Mouse (Mus musculus): Measurements from ENCODE around the gene Rbm15. TPM values are rescaled to one million over a fixed set of nuclear protein-coding genes. Genes with fewer than 3 reads are reported as not detected.

Rbm15 gene
- polyA plus RNA-seq, 1 experiment from 2014 or later = 12.3 TPM

GRCm38 (mm10) chr3:107357700-107358234 lies 24.3 kb upstream of the Rbm15 start:
- no peaks in the 10 kb centered on the region for H3K9me3 ChIP-seq (replicated peaks; ENCODE audit: control insufficient read depth, low read length)
- H3K4me1 ChIP-seq (ENCODE audit: control insufficient read depth, insufficient read depth, low read length) = 0 out of 2 replicates have a peak, but pooled peaks cover 4% of the 10 kb centered on the region
- no peak overlapping the region for H3K9ac ChIP-seq (ENCODE audit: low read length)
- no peak overlapping the region for H3K4me2 ChIP-seq (ENCODE audit: low read depth, low read length)
- no peak overlapping the region for H3K4me3 ChIP-seq (replicated peaks; ENCODE audit: low read length)
- H3K27ac ChIP-seq (ENCODE audit: low read length) = no peak overlapping the region
- 48% methylated on average over 3 of the region's 3 CpGs for WGBS
- H3K27me3 ChIP-seq (ENCODE audit: control insufficient read depth, insufficient read depth, low read length) = no peaks in the 10 kb centered on the region
- H3K36me3 ChIP-seq (ENCODE audit: control insufficient read depth, insufficient read depth, low read length) = no peaks in the 10 kb centered on the region
- no peak for ATAC-seq (ENCODE audit: insufficient read depth, low FRiP score)

- WGBS = 2% methylated on average over 11 of the region's 11 CpGs
- Histone ChIP-seq H3K27me3 (ENCODE audit: control insufficient read depth, insufficient read depth, low read length) (no peaks in the 10 kb centered on the region), H3K27ac (ENCODE audit: low read length) (no peak overlapping the region), H3K4me3 (replicated peaks; ENCODE audit: low read length) (peak overlapping the region; percentile 17; the same call in 1 of the 2 replicates), H3K4me1 (ENCODE audit: control insufficient read depth, insufficient read depth, low read length) (0 out of 2 replicates have a peak, but pooled peaks cover 4% of the 10 kb centered on the region), H3K9ac (ENCODE audit: low read length) (peak overlapping the region; percentile 60), H3K4me2 (ENCODE audit: low read depth, low read length) (peak overlapping the region; percentile 41), H3K9me3 (replicated peaks; ENCODE audit: control insufficient read depth, low read length) (no peaks in the 10 kb centered on the region), H3K36me3 (ENCODE audit: control insufficient read depth, insufficient read depth, low read length) (no peaks in the 10 kb centered on the region)
- peak; percentile 87; the same call in 1 of the 2 replicates for ATAC-seq (ENCODE audit: insufficient read depth, low FRiP score)
Measured at GRCm38 (mm10) chr3:107356964-107357441, 23.5 kb upstream of the Rbm15 start.

DNA sequence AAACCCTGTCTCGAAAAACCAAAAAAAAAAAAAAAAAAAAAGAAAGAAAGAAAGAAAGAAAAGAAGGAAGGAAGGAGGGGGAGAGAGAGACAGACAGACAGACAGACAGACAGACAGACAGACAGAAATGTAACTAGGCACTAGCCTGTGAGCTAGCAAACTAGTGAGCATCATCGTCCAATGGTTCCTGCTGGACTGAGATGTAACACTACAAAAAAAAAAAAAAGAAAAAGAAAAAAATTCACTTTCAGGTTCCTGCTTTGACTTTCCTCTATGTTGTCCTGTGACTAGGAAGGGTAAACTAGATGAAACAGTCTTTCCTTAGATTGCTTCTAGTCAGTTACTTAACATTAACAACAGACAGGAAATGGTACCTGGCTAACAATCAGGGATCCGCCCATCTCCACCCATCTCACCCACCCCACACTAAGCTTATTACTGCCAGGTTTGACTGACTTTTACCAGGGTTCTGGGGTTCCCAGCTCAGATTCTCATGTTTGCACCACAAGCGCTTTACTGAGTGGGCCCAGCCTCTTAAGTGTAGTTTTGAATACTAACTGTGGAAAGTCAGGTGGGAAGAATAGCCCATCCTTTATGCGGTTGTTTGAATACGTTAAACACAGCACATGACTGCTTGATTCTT lies 22.3 kb upstream of the Rbm15 start:
- 0 out of 2 replicates have a peak, but pooled peaks cover 4% of the 10 kb centered on the region for H3K4me1 ChIP-seq (ENCODE audit: control insufficient read depth, insufficient read depth, low read length)
- H3K36me3 ChIP-seq (ENCODE audit: control insufficient read depth, insufficient read depth, low read length) = no peaks in the 10 kb centered on the region
- H3K4me2 ChIP-seq (ENCODE audit: low read depth, low read length) = no peak overlapping the region
- 83% methylated on average over 6 of the region's 6 CpGs for WGBS
- no peak for ATAC-seq (ENCODE audit: insufficient read depth, low FRiP score)
- no peak overlapping the region for H3K9ac ChIP-seq (ENCODE audit: low read length)
- H3K27me3 ChIP-seq (ENCODE audit: control insufficient read depth, insufficient read depth, low read length) = no peaks in the 10 kb centered on the region
- no peaks in the 10 kb centered on the region for H3K9me3 ChIP-seq (replicated peaks; ENCODE audit: control insufficient read depth, low read length)
- no peak overlapping the region for H3K27ac ChIP-seq (ENCODE audit: low read length)
- H3K4me3 ChIP-seq (replicated peaks; ENCODE audit: low read length) = no peak overlapping the region

DNA sequence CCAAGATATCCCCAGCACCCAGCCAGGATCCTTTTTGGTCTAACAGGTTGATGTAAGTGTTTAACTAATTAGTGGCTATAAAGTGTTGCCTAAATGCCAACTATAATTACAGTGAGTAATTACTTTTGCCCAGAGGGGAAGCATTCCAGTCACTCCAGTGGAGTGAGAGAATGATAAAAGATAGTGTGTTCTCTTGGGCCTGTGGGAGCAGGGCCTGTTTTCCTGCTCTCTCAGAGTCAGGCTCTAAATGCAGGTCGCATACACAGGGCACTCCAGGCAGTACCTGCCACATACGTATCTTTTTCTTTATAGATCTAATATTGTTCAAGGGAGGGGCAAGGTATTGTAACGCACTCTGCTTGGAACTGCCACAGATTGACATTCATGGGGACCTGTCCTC lies 18.2 kb upstream of the Rbm15 start:
- no peak overlapping the region for H3K4me3 ChIP-seq (replicated peaks; ENCODE audit: low read length)
- H3K4me2 ChIP-seq (ENCODE audit: low read depth, low read length) = no peak overlapping the region
- ATAC-seq (ENCODE audit: insufficient read depth, low FRiP score) = peak; percentile 64; the same call in 1 of the 2 replicates
- H3K36me3 ChIP-seq (ENCODE audit: control insufficient read depth, insufficient read depth, low read length) = no peaks in the 10 kb centered on the region
- H3K9ac ChIP-seq (ENCODE audit: low read length) = no peak overlapping the region
- H3K27me3 ChIP-seq (ENCODE audit: control insufficient read depth, insufficient read depth, low read length) = no peaks in the 10 kb centered on the region
- no peaks in the 10 kb centered on the region for H3K9me3 ChIP-seq (replicated peaks; ENCODE audit: control insufficient read depth, low read length)
- 0 out of 2 replicates have a peak, but pooled peaks cover under 1% of the 10 kb centered on the region for H3K4me1 ChIP-seq (ENCODE audit: control insufficient read depth, insufficient read depth, low read length)
- no peak overlapping the region for H3K27ac ChIP-seq (ENCODE audit: low read length)
- 42% methylated on average over 3 of the region's 3 CpGs for WGBS

GRCm38 (mm10) chr3:107349006-107349405 lies 15.5 kb upstream of the Rbm15 start:
- Histone ChIP-seq H3K27me3 (ENCODE audit: control insufficient read depth, insufficient read depth, low read length) (no peaks in the 10 kb centered on the region), H3K27ac (ENCODE audit: low read length) (no peak overlapping the region), H3K4me2 (ENCODE audit: low read depth, low read length) (no peak overlapping the region), H3K4me1 (ENCODE audit: control insufficient read depth, insufficient read depth, low read length) (no peaks in the 10 kb centered on the region), H3K9me3 (replicated peaks; ENCODE audit: control insufficient read depth, low read length) (no peaks in the 10 kb centered on the region), H3K4me3 (replicated peaks; ENCODE audit: low read length) (no peak overlapping the region), H3K36me3 (ENCODE audit: control insufficient read depth, insufficient read depth, low read length) (no peaks in the 10 kb centered on the region), H3K9ac (ENCODE audit: low read length) (no peak overlapping the region)
- WGBS = 80% methylated on average over 3 of the region's 3 CpGs
- no peak for ATAC-seq (ENCODE audit: insufficient read depth, low FRiP score)

- Histone ChIP-seq H3K9ac (ENCODE audit: low read length) (no peak overlapping the region), H3K36me3 (ENCODE audit: control insufficient read depth, insufficient read depth, low read length) (no peaks in the 10 kb centered on the region), H3K9me3 (replicated peaks; ENCODE audit: control insufficient read depth, low read length) (no peaks in the 10 kb centered on the region), H3K27me3 (ENCODE audit: control insufficient read depth, insufficient read depth, low read length) (no peaks in the 10 kb centered on the region), H3K27ac (ENCODE audit: low read length) (no peak overlapping the region), H3K4me2 (ENCODE audit: low read depth, low read length) (no peak overlapping the region), H3K4me1 (ENCODE audit: control insufficient read depth, insufficient read depth, low read length) (no peaks in the 10 kb centered on the region), H3K4me3 (replicated peaks; ENCODE audit: low read length) (no peak overlapping the region)
- WGBS = 39% methylated on average over 3 of the region's 3 CpGs
- ATAC-seq (ENCODE audit: insufficient read depth, low FRiP score) = no peak
Measured at GRCm38 (mm10) chr3:107345033-107345725, 11.7 kb upstream of the Rbm15 start.

GRCm38 (mm10) chr3:107343971-107344370 lies 10.5 kb upstream of the Rbm15 start:
- Histone ChIP-seq H3K4me3 (replicated peaks; ENCODE audit: low read length) (no peak overlapping the region), H3K4me2 (ENCODE audit: low read depth, low read length) (no peak overlapping the region), H3K36me3 (ENCODE audit: control insufficient read depth, insufficient read depth, low read length) (no peaks in the 10 kb centered on the region), H3K27ac (ENCODE audit: low read length) (no peak overlapping the region), H3K9ac (ENCODE audit: low read length) (no peak overlapping the region), H3K9me3 (replicated peaks; ENCODE audit: control insufficient read depth, low read length) (no peaks in the 10 kb centered on the region), H3K27me3 (ENCODE audit: control insufficient read depth, insufficient read depth, low read length) (no peaks in the 10 kb centered on the region), H3K4me1 (ENCODE audit: control insufficient read depth, insufficient read depth, low read length) (no peaks in the 10 kb centered on the region)
- 45% methylated on average over 3 of the region's 3 CpGs for WGBS
- ATAC-seq (ENCODE audit: insufficient read depth, low FRiP score) = no peak

GRCm38 (mm10) chr3:107334202-107334934 lies 895 bp upstream of the Rbm15 start:
- no peaks in the 10 kb centered on the region for H3K9me3 ChIP-seq (replicated peaks; ENCODE audit: control insufficient read depth, low read length)
- 11% methylated on average over 12 of the region's 12 CpGs for WGBS
- peak overlapping the region; percentile 93 for H3K9ac ChIP-seq (ENCODE audit: low read length)
- no peaks in the 10 kb centered on the region for H3K27me3 ChIP-seq (ENCODE audit: control insufficient read depth, insufficient read depth, low read length)
- H3K27ac ChIP-seq (ENCODE audit: low read length) = peak overlapping the region; percentile 98
- H3K36me3 ChIP-seq (ENCODE audit: control insufficient read depth, insufficient read depth, low read length) = no peaks in the 10 kb centered on the region
- ATAC-seq (ENCODE audit: insufficient read depth, low FRiP score) = no peak
- peak overlapping the region; percentile 70 for H3K4me3 ChIP-seq (replicated peaks; ENCODE audit: low read length)
- peaks cover 19% of the 10 kb centered on the region for H3K4me1 ChIP-seq (ENCODE audit: control insufficient read depth, insufficient read depth, low read length)
- H3K4me2 ChIP-seq (ENCODE audit: low read depth, low read length) = peak overlapping the region; percentile 76
